Mouse (Mus musculus) stomach, postnatal 0 days (tissue): ENCODE results near the gene Atp6v1g1. TPM values are rescaled to one million over a fixed set of nuclear protein-coding genes. Genes with fewer than 3 reads are reported as not detected.

Source experiments
- ATAC-seq: fragments of 200-750 bp; cut with Nextera tagmentation; 2 replicates; pipeline ENCODE4 v1.8.0; 2017; ENCODE audit not compliant: low FRiP score, low TSS enrichment
- DNase-seq: peaks from one replicate; pipeline ENCODE4 v3.0.0-alpha.2; 2016; ENCODE audit warnings: low spot score
- H3K27ac ChIP-seq: fragments of 300-500 bp; sonication (generic); replicated peaks from 2 replicates; pipeline ENCODE4 v1.5.1; 2014; ENCODE audit warnings: mild to moderate bottlenecking, control low read depth
- H3K27me3 ChIP-seq: fragments of 300-500 bp; sonication (generic); 2 replicates; pipeline ENCODE4 v1.6.1; 2014; ENCODE audit warnings: low read length; ENCODE audit not compliant: control insufficient read depth, insufficient read depth
- H3K36me3 ChIP-seq: fragments of 300-500 bp; sonication (generic); 2 replicates; pipeline ENCODE4 v1.6.1; 2014; ENCODE audit warnings: low read length, mixed read lengths; ENCODE audit not compliant: control insufficient read depth, insufficient read depth
- H3K4me1 ChIP-seq: fragments of 300-500 bp; sonication (generic); replicated peaks from 2 replicates; pipeline ENCODE4 v1.6.1; 2014; ENCODE audit warnings: antibody characterized with exemption; ENCODE audit not compliant: control insufficient read depth, insufficient read depth
- H3K4me2 ChIP-seq: fragments of 300-500 bp; sonication (generic); replicated peaks from 2 replicates; pipeline ENCODE4 v1.6.1; 2014; ENCODE audit warnings: low read depth, mild to moderate bottlenecking, control low read depth, moderate library complexity
- H3K4me3 ChIP-seq: fragments of 300-500 bp; sonication (generic); 2 replicates; pipeline ENCODE4 v1.5.1; 2014; ENCODE audit warnings: low read depth, low read length, control low read depth
- H3K9ac ChIP-seq: fragments of 300-500 bp; sonication (generic); 2 replicates; pipeline ENCODE4 v1.6.1; 2014; ENCODE audit warnings: mild to moderate bottlenecking, low read length, control low read depth, mixed read lengths
- H3K9me3 ChIP-seq: fragments of 300-500 bp; sonication (generic); 2 replicates; pipeline ENCODE4 v1.6.1; 2016; ENCODE audit warnings: low read length; ENCODE audit not compliant: control insufficient read depth
- CTCF ChIP-seq: IDR thresholded peaks from 2 replicates; pipeline ENCODE4 v1.5.1; 2016; ENCODE audit warnings: antibody characterized with exemption, low read depth, mild to moderate bottlenecking, moderate library complexity
- EP300 ChIP-seq: optimal IDR thresholded peaks from 2 replicates; pipeline ENCODE3; 2016; ENCODE audit warnings: antibody characterized with exemption
- WGBS: fragments of 180-500 bp; shearing (Covaris S2); extraction: QIAGEN DNeasy Blood & Tissue Kit; methylation state at CpG from one replicate; pipeline ENCODE4 v1.1.7; 2014; 5-methylcytosine and 5-hydroxymethylcytosine counted together
- polyA plus RNA-seq: library from polyadenylated mRNA; unstranded; fragments of >200 nt; fragmentation: Nextera tagmentation; extraction: Ambion mirVana; gene quantifications from 2 replicates; pipeline ENCODE4 v1.2.1, GENCODE M21; 2015

Gene Atp6v1g1
- polyA plus RNA-seq, 1 experiment from 2014 or later, result 234 TPM

GRCm38 (mm10) chr4:63515021-63515420 lies 29.6 kb upstream of the Atp6v1g1 start:
- Histone ChIP-seq H3K4me1 (no peaks in the 10 kb centered on the region), H3K27me3 (no peaks in the 10 kb centered on the region), H3K9me3 (no peaks in the 10 kb centered on the region), H3K4me2 (no peak overlapping the region), H3K9ac (no peak overlapping the region), H3K4me3 (no peak overlapping the region), H3K36me3 (no peaks in the 10 kb centered on the region), H3K27ac (no peak overlapping the region)
- ATAC-seq (no peak), DNase-seq (no peak)
- TF ChIP-seq CTCF, result no peak
- TF ChIP-seq EP300, result no peak
- WGBS, result 80% methylated on average over 5 of the region's 5 CpGs

- Histone ChIP-seq H3K9me3 (no peaks in the 10 kb centered on the region), H3K27me3 (no peaks in the 10 kb centered on the region), H3K36me3 (no peaks in the 10 kb centered on the region), H3K4me3 (no peak overlapping the region), H3K9ac (no peak overlapping the region), H3K4me2 (no peak overlapping the region), H3K27ac (no peak overlapping the region), H3K4me1 (no peaks in the 10 kb centered on the region)
- no peak for ATAC-seq
- no peak for DNase-seq
- WGBS, result 82% methylated on average over 2 of the region's 2 CpGs
- TF ChIP-seq EP300 (no peak), CTCF (no peak)
Measured at GRCm38 (mm10) chr4:63521813-63522419, 22.7 kb upstream of the Atp6v1g1 start.

GRCm38 (mm10) chr4:63525514-63525913 lies 19.1 kb upstream of the Atp6v1g1 start:
- H3K9ac ChIP-seq, result no peak overlapping the region
- no peak for TF ChIP-seq CTCF
- no peak for TF ChIP-seq EP300
- no peaks in the 10 kb centered on the region for H3K9me3 ChIP-seq
- H3K4me2 ChIP-seq, result no peak overlapping the region
- DNase-seq, result no peak
- no peaks in the 10 kb centered on the region for H3K27me3 ChIP-seq
- H3K27ac ChIP-seq, result no peak overlapping the region
- no peaks in the 10 kb centered on the region for H3K36me3 ChIP-seq
- H3K4me1 ChIP-seq, result no peaks in the 10 kb centered on the region
- WGBS, result 74% methylated on average over 8 of the region's 8 CpGs
- H3K4me3 ChIP-seq, result no peak overlapping the region
- no peak for ATAC-seq

- no peaks in the 10 kb centered on the region for H3K36me3 ChIP-seq
- 65% methylated on average over 6 of the region's 6 CpGs for WGBS
- no peak for ATAC-seq
- no peak for TF ChIP-seq CTCF
- no peak for TF ChIP-seq EP300
- H3K9me3 ChIP-seq, result no peaks in the 10 kb centered on the region
- H3K9ac ChIP-seq, result no peak overlapping the region
- no peak for DNase-seq
- no peaks in the 10 kb centered on the region for H3K4me1 ChIP-seq
- no peaks in the 10 kb centered on the region for H3K27me3 ChIP-seq
- H3K27ac ChIP-seq, result no peak overlapping the region
- no peak overlapping the region for H3K4me2 ChIP-seq
- H3K4me3 ChIP-seq, result no peak overlapping the region
Measured at GRCm38 (mm10) chr4:63528946-63529345, 15.6 kb upstream of the Atp6v1g1 start.

- DNase-seq (no peak), ATAC-seq (no peak)
- no peaks in the 10 kb centered on the region for H3K9me3 ChIP-seq
- no peak overlapping the region for H3K4me3 ChIP-seq
- 78% methylated on average over 7 of the region's 7 CpGs for WGBS
- H3K4me2 ChIP-seq, result no peak overlapping the region
- no peak for TF ChIP-seq CTCF
- no peak for TF ChIP-seq EP300
- no peak overlapping the region for H3K27ac ChIP-seq
- H3K9ac ChIP-seq, result no peak overlapping the region
- H3K36me3 ChIP-seq, result no peaks in the 10 kb centered on the region
- no peaks in the 10 kb centered on the region for H3K27me3 ChIP-seq
- no peaks in the 10 kb centered on the region for H3K4me1 ChIP-seq
Measured at GRCm38 (mm10) chr4:63530409-63530808, 14.2 kb upstream of the Atp6v1g1 start.

GRCm38 (mm10) chr4:63537602-63538001 lies 7.0 kb upstream of the Atp6v1g1 start:
- 76% methylated on average over 4 of the region's 4 CpGs for WGBS
- no peak overlapping the region for H3K27ac ChIP-seq
- no peaks in the 10 kb centered on the region for H3K4me1 ChIP-seq
- H3K4me2 ChIP-seq, result no peak overlapping the region
- no peak overlapping the region for H3K4me3 ChIP-seq
- no peak for ATAC-seq
- DNase-seq, result no peak
- no peaks in the 10 kb centered on the region for H3K27me3 ChIP-seq
- H3K9me3 ChIP-seq, result no peaks in the 10 kb centered on the region
- no peaks in the 10 kb centered on the region for H3K36me3 ChIP-seq
- TF ChIP-seq CTCF (no peak), EP300 (no peak)
- no peak overlapping the region for H3K9ac ChIP-seq
